Mouse (Mus musculus): Measurements from ENCODE around the gene Rln3. TPM values are rescaled to one million over a fixed set of nuclear protein-coding genes. Genes with fewer than 3 reads are reported as not detected.

The Rln3 gene
- total and polyA plus RNA-seq, 3 experiments, result not detected

- TF ChIP-seq IRF4 (IDR thresholded peaks at IDR 0.05; ENCODE audit: low read depth, low read length) (no peak), MXI1 (IDR thresholded peaks at IDR 0.05; ENCODE audit: low read depth, low read length) (no peak), CHD2 (IDR thresholded peaks at IDR 0.05; ENCODE audit: low read length) (no peak), NRF1 (IDR thresholded peaks at IDR 0.05; ENCODE audit: low read depth, low read length) (no peak), ELF1 (IDR thresholded peaks at IDR 0.05; ENCODE audit: low read depth, low read length) (no peak), ETS1 (conservative IDR thresholded peaks at IDR 0.05; ENCODE audit: low read depth, low read length) (no peak), SIN3A (IDR thresholded peaks at IDR 0.05; ENCODE audit: low read length) (no peak), MAZ (IDR thresholded peaks at IDR 0.05; ENCODE audit: low read depth, low read length) (no peak), TCF12 (IDR thresholded peaks at IDR 0.05; ENCODE audit: low read depth, low read length) (no peak)
- peaks cover 26% of the 10 kb centered on the region for H3K27me3 ChIP-seq (replicated peaks)
Measured at GRCm38 (mm10) chr8:84023085-84023484, 21.7 kb downstream of the Rln3 start.

GRCm38 (mm10) chr8:84021569-84021968 lies 23.2 kb downstream of the Rln3 start:
- TF ChIP-seq GABPA (IDR thresholded peaks at IDR 0.05; ENCODE audit: insufficient replicate concordance, low read depth, low read length) (no peak), MAZ (IDR thresholded peaks at IDR 0.05; ENCODE audit: low read depth, low read length) (no peak), JUN (IDR thresholded peaks at IDR 0.05; ENCODE audit: insufficient read depth, low read depth, low read length) (no peak), BHLHE40 (IDR thresholded peaks at IDR 0.05; ENCODE audit: low read depth, low read length) (no peak), MAFK (IDR thresholded peaks at IDR 0.05; ENCODE audit: insufficient replicate concordance, low read length) (no peak), USF1 (IDR thresholded peaks at IDR 0.05; ENCODE audit: low read depth, low read length) (no peak), ZMIZ1 (IDR thresholded peaks at IDR 0.05; ENCODE audit: low read depth, low read length) (no peak), MEF2A (IDR thresholded peaks at IDR 0.05; ENCODE audit: borderline replicate concordance, low read depth, low read length) (no peak), SMC3 (IDR thresholded peaks at IDR 0.05; ENCODE audit: low read depth, low read length) (no peak), JUND (conservative IDR thresholded peaks at IDR 0.05; ENCODE audit: low read depth, low read length) (no peak), TBP (conservative IDR thresholded peaks at IDR 0.05; ENCODE audit: low read depth, low read length) (no peak), POLR2AphosphoS2 (IDR thresholded peaks at IDR 0.05; ENCODE audit: low read depth, low read length) (no peak), RCOR1 (conservative IDR thresholded peaks at IDR 0.05; ENCODE audit: low read depth, low read length) (no peak), ZNF384 (IDR thresholded peaks at IDR 0.05; ENCODE audit: low read depth, low read length) (no peak), HCFC1 (IDR thresholded peaks at IDR 0.05; ENCODE audit: low read depth, low read length) (no peak)
- Histone ChIP-seq H3K4me3 (replicated peaks in 1 of 3; ENCODE audit: low read depth in 2 of 3, low read length in 2 of 3, poor library complexity in 1 of 3) (no peak overlapping the region), H3K79me2 (replicated peaks; ENCODE audit: control insufficient read depth, extremely low read depth, insufficient read depth, poor library complexity, severe bottlenecking) (no peaks in the 10 kb centered on the region), H3K9me3 (replicated peaks; ENCODE audit: low read length) (no peaks in the 10 kb centered on the region), H3K4me2 (ENCODE audit: insufficient read depth, low read depth, poor library complexity, severe bottlenecking) (no peak overlapping the region), H3K4me1 (ENCODE audit: control insufficient read depth in 1 of 2, insufficient read depth in 2 of 2) (no peaks in the 10 kb centered on the region), H3K27ac (ENCODE audit: insufficient read depth, low read depth) (no peak overlapping the region), H3K27me3 (replicated peaks) (peaks cover 28% of the 10 kb centered on the region), H3K9ac (ENCODE audit: insufficient read depth, low read depth) (no peak overlapping the region), H3K36me3 (replicated peaks in 1 of 2; ENCODE audit: control insufficient read depth in 1 of 2, insufficient read depth in 1 of 2, low read length in 1 of 2) (no peaks in the 10 kb centered on the region)
- in situ Hi-C loops (cut with MboI; ENCODE audit: low pct_ligation_motif_present, low pct_unique_long_range_greater_than_20kb, low sequenced_read_pairs), result no loop called here
- DNase-seq (ENCODE audit: extremely low read depth), result no peak
- dilution Hi-C loops (cut with MboI; ENCODE audit: extremely low pct_ligation_motif_present, extremely low pct_unique_long_range_greater_than_20kb, low sequenced_read_pairs), result no loop called here

More at GRCm38 (mm10) chr8:84023085-84023484, 21.7 kb downstream of the Rln3 start:
- H3K4me1 ChIP-seq (ENCODE audit: control insufficient read depth in 1 of 2, insufficient read depth in 2 of 2), result peaks cover 0 to 4% of the 10 kb centered on the region in 2 experiments; a peak in 2 of 4 replicates
- H3K79me2 ChIP-seq (replicated peaks; ENCODE audit: control insufficient read depth, extremely low read depth, insufficient read depth, poor library complexity, severe bottlenecking), result no peaks in the 10 kb centered on the region
- in situ Hi-C loops (cut with MboI; ENCODE audit: low pct_ligation_motif_present, low pct_unique_long_range_greater_than_20kb, low sequenced_read_pairs) (no loop called here), dilution Hi-C loops (cut with MboI; ENCODE audit: extremely low pct_ligation_motif_present, extremely low pct_unique_long_range_greater_than_20kb, low sequenced_read_pairs) (no loop called here)
- H3K27ac ChIP-seq (ENCODE audit: insufficient read depth, low read depth), result no peak overlapping the region
- H3K9me3 ChIP-seq (replicated peaks; ENCODE audit: low read length), result no peaks in the 10 kb centered on the region
- H3K4me3 ChIP-seq (replicated peaks in 1 of 3; ENCODE audit: low read depth in 2 of 3, low read length in 2 of 3, poor library complexity in 1 of 3), result no peak overlapping the region
- H3K9ac ChIP-seq (ENCODE audit: insufficient read depth, low read depth), result no peak overlapping the region
- no peaks in the 10 kb centered on the region for H3K36me3 ChIP-seq (replicated peaks in 1 of 2; ENCODE audit: control insufficient read depth in 1 of 2, insufficient read depth in 1 of 2, low read length in 1 of 2)
- no peak for DNase-seq (ENCODE audit: extremely low read depth)
- no peak overlapping the region for H3K4me2 ChIP-seq (ENCODE audit: insufficient read depth, low read depth, poor library complexity, severe bottlenecking)
